In the genomic region with DNA sequence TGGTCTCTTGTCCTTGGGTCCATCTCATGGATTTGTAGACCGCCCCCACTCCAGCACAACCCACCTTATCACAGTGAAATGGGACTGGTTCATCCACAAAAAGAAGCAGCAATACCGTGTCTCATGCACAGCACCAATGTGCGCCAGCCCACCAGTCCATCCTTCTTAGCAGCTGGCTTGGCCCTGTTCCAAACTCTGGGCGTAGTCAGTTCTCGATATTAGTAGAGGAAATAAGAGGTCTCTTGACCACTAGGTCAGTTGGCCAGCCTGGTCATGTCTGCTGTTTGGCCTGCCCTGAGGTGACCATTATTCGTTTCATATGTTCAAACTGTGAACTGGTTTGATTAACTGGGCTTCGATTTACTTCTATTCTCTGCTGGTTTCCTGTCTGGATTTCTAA, we compare ENCODE assay signal across 22 mouse cellular contexts. TPM values are rescaled to one million over a fixed set of nuclear protein-coding genes. Genes with fewer than 3 reads are reported as not detected.
DNase-seq lines count a peak whose midpoint lies in the region; ATAC-seq and TF ChIP-seq lines count a peak whose summit lies in the region.
"Had no signal": no experiment of that assay in that cellular context is flagged by ENCODE, and none has a peak within 500 bp of the region (broad histone marks: within the 10 kb centered on the region; RNA-seq: fewer than 3 reads in every experiment).

No protein-coding gene starts in this region.

- WGBS in kidney, embryonic 15.5 days, result 85% methylated on average over 7 of the region's 7 CpGs
- 91% methylated on average over 7 of the region's 7 CpGs for WGBS in midbrain, embryonic 11.5 days

- no peak overlapping the region for H3K27ac ChIP-seq in kidney, embryonic 15.5 days
- H3K27ac ChIP-seq in testis, adult 2 months (ENCODE audit: control insufficient read depth, insufficient read depth, low read depth, low read length), result no peak overlapping the region
- no peak overlapping the region for H3K27ac ChIP-seq in midbrain, embryonic 11.5 days (ENCODE audit: low read depth, low read length)
- H3K27ac ChIP-seq: embryonic facial prominence, embryonic 12.5 days; forebrain, embryonic 15.5 days; heart, adult 2 months; heart, embryonic 13.5 days; hindbrain, embryonic 12.5 days had no signal

- no peaks in the 10 kb centered on the region for H3K9me3 ChIP-seq in kidney, embryonic 15.5 days (replicated peaks)
- H3K9me3 ChIP-seq in midbrain, embryonic 11.5 days (ENCODE audit: control insufficient read depth, low read length), result no peaks in the 10 kb centered on the region
- H3K9me3 ChIP-seq: embryonic facial prominence, embryonic 12.5 days; forebrain, embryonic 15.5 days; heart, embryonic 13.5 days; hindbrain, embryonic 12.5 days had no signal

- TF ChIP-seq CTCF in testis, adult 2 months (IDR thresholded peaks at IDR 0.05; ENCODE audit: control insufficient read depth, insufficient read depth, insufficient replicate concordance, low read depth, low read length), result no peak

- no peaks in the 10 kb centered on the region for H3K27me3 ChIP-seq in kidney, embryonic 15.5 days
- no peaks in the 10 kb centered on the region for H3K27me3 ChIP-seq in testis, adult 2 months (ENCODE audit: control insufficient read depth, insufficient read depth, low read length)
- H3K27me3 ChIP-seq in midbrain, embryonic 11.5 days (ENCODE audit: control insufficient read depth, insufficient read depth, low read length), result no peaks in the 10 kb centered on the region
- H3K27me3 ChIP-seq: CH12.LX; embryonic facial prominence, embryonic 12.5 days; forebrain, embryonic 15.5 days; hindbrain, embryonic 12.5 days; Patski had no signal

- no peak for TF ChIP-seq POLR2A in testis, adult 2 months (IDR thresholded peaks at IDR 0.05; ENCODE audit: control insufficient read depth, low read depth, low read length)

- H3K36me3 ChIP-seq in kidney, embryonic 15.5 days, result no peaks in the 10 kb centered on the region
- H3K36me3 ChIP-seq in testis, adult 2 months (ENCODE audit: control insufficient read depth, insufficient read depth, low read length), result no peaks in the 10 kb centered on the region
- no peaks in the 10 kb centered on the region for H3K36me3 ChIP-seq in midbrain, embryonic 11.5 days (ENCODE audit: control insufficient read depth, insufficient read depth, low read length)
- H3K36me3 ChIP-seq: embryonic facial prominence, embryonic 12.5 days; forebrain, embryonic 15.5 days; heart, embryonic 13.5 days; hindbrain, embryonic 12.5 days had no signal

- no peak overlapping the region for H3K4me3 ChIP-seq in kidney, embryonic 15.5 days (replicated peaks)
- H3K4me3 ChIP-seq in testis, adult 2 months (ENCODE audit: control insufficient read depth, low read depth, low read length), result peak overlapping the region; percentile 17
- no peak overlapping the region for H3K4me3 ChIP-seq in midbrain, embryonic 11.5 days (ENCODE audit: low read depth, low read length)
- H3K4me3 ChIP-seq: embryonic facial prominence, embryonic 12.5 days; forebrain, embryonic 15.5 days; heart, adult 2 months; heart, embryonic 13.5 days; hindbrain, embryonic 12.5 days had no signal

- DNase-seq in kidney, postnatal 10 days, result peak; percentile 50
- no peak for DNase-seq in testis, postnatal 14 days (ENCODE audit: low spot score)
- peak; percentile 54 for DNase-seq in lung, postnatal 14 days
- DNase-seq in ovary, postnatal 10 days (ENCODE audit: low spot score), result no peak
- DNase-seq in midbrain, embryonic 11.5 days (ENCODE audit: low spot score, missing footprints), result no peak
- DNase-seq: adrenal gland, postnatal 14 days; cerebellum, adult 18-20 months; cerebellum, adult 9-11 months; embryo, embryonic 11 days; gastrocnemius, postnatal 14 days; heart, adult 2 months; heart, postnatal 4 days had no signal

- H3K4me2 ChIP-seq in kidney, embryonic 15.5 days, result no peak overlapping the region
- H3K4me2 ChIP-seq in midbrain, embryonic 11.5 days, result no peak overlapping the region
- H3K4me2 ChIP-seq: embryonic facial prominence, embryonic 12.5 days; forebrain, embryonic 15.5 days; heart, embryonic 13.5 days; hindbrain, embryonic 12.5 days had no signal

- H3K9ac ChIP-seq in kidney, embryonic 15.5 days, result no peak overlapping the region
- no peak overlapping the region for H3K9ac ChIP-seq in midbrain, embryonic 11.5 days (ENCODE audit: low read length)
- H3K9ac ChIP-seq: embryonic facial prominence, embryonic 12.5 days; forebrain, embryonic 15.5 days; heart, embryonic 13.5 days; hindbrain, embryonic 12.5 days had no signal

- peaks cover 25% of the 10 kb centered on the region for H3K4me1 ChIP-seq in kidney, embryonic 15.5 days
- H3K4me1 ChIP-seq in testis, adult 2 months (ENCODE audit: control insufficient read depth, insufficient read depth, low read length), result no peaks in the 10 kb centered on the region; the same call in 1 of the 2 replicates
- no peaks in the 10 kb centered on the region for H3K4me1 ChIP-seq in midbrain, embryonic 11.5 days (ENCODE audit: control insufficient read depth, insufficient read depth, low read length)
- H3K4me1 ChIP-seq: hindbrain, embryonic 12.5 days had no signal

- no peak for ATAC-seq in kidney, embryonic 15.5 days (replicated peaks; ENCODE audit: low FRiP score)
- ATAC-seq in midbrain, embryonic 11.5 days (ENCODE audit: low FRiP score), result no peak
- ATAC-seq: activated CD4-positive, CD25-positive, alpha-beta regulatory T cell, adult 4 months; forebrain, embryonic 15.5 days; hindbrain, embryonic 16.5 days; Patski had no signal

RNA-seq across cellular contexts. Expression of gene Ddah1, which starts 15.9 kb away (rescaled TPM):
- polyA plus RNA-seq in kidney, embryonic 15.5 days (2015; fragmentation: Nextera tagmentation; extraction: Ambion mirVana), result 71.2 and 76.1 TPM in 2 replicates
- 8.0 and 11.0 TPM in 2 replicates for polyA plus RNA-seq in testis, adult 2 months (2012; rRNA removed)
- polyA plus RNA-seq in midbrain, embryonic 11.5 days (2014; fragmentation: Nextera tagmentation; extraction: Ambion mirVana), result 26.3 and 26.8 TPM in 2 replicates
- polyA plus RNA-seq: activated CD4-positive, CD25-positive, alpha-beta regulatory T cell, adult 4 months had no signal

Comparison
In these comparisons a context has a peak if more than half of its experiments do, and no peak if none do; other contexts are left out.
1. DNase-seq: peak in kidney, postnatal 10 days (single experiment) and lung, postnatal 14 days (single experiment); none in testis, postnatal 14 days (single experiment), ovary, postnatal 10 days (single experiment) and midbrain, embryonic 11.5 days (single experiment).